Mouse (Mus musculus) kidney, adult 11 months (tissue): ENCODE measurements around the gene Lin52.
A peak's percentile ranks its signal among the peaks of the same experiment; 100 is the strongest.

Experiments used
- DNase-seq: peaks from one replicate; pipeline ENCODE4 v3.0.0; 2022

Lin52 gene

GRCm38 (mm10) chr12:84546028-84546427 lies 94.8 kb downstream of the Lin52 start:
- peak; percentile 40 for DNase-seq

- DNase-seq, result no peak
Measured at GRCm38 (mm10) chr12:84546577-84547085, 95.4 kb downstream of the Lin52 start.

- no peak for DNase-seq
Measured at GRCm38 (mm10) chr12:84548251-84548650, 97.0 kb downstream of the Lin52 start.

GRCm38 (mm10) chr12:84555218-84555617 lies 104.0 kb downstream of the Lin52 start:
- no peak for DNase-seq

- no peak for DNase-seq
Measured at GRCm38 (mm10) chr12:84562558-84562957, 111.3 kb downstream of the Lin52 start.

- DNase-seq, result no peak
Measured at GRCm38 (mm10) chr12:84567576-84567975, 116.4 kb downstream of the Lin52 start.

- DNase-seq, result no peak
Measured at GRCm38 (mm10) chr12:84569336-84569970, 118.2 kb downstream of the Lin52 start, which contains the start of gene Vsx2. Vsx2 (plus strand) TSS chr12:84569762.

- DNase-seq, result no peak
Measured at GRCm38 (mm10) chr12:84569976-84570693, 118.9 kb downstream of the Lin52 start.

GRCm38 (mm10) chr12:84570694-84571415 lies 119.6 kb downstream of the Lin52 start:
- no peak for DNase-seq

GRCm38 (mm10) chr12:84571466-84572340 lies 120.5 kb downstream of the Lin52 start:
- DNase-seq, result no peak

GRCm38 (mm10) chr12:84572341-84572720 lies 121.1 kb downstream of the Lin52 start:
- DNase-seq, result no peak

GRCm38 (mm10) chr12:84573094-84573493 lies 121.9 kb downstream of the Lin52 start:
- DNase-seq, result no peak

- no peak for DNase-seq
Measured at GRCm38 (mm10) chr12:84577768-84578439, 126.7 kb downstream of the Lin52 start.

- DNase-seq, result no peak
Measured at GRCm38 (mm10) chr12:84578440-84578770, 127.2 kb downstream of the Lin52 start.

GRCm38 (mm10) chr12:84581285-84581684 lies 130.1 kb downstream of the Lin52 start:
- DNase-seq, result no peak

GRCm38 (mm10) chr12:84589825-84590761 lies 138.9 kb downstream of the Lin52 start:
- peak; percentile 81 for DNase-seq
